In the genomic region with DNA sequence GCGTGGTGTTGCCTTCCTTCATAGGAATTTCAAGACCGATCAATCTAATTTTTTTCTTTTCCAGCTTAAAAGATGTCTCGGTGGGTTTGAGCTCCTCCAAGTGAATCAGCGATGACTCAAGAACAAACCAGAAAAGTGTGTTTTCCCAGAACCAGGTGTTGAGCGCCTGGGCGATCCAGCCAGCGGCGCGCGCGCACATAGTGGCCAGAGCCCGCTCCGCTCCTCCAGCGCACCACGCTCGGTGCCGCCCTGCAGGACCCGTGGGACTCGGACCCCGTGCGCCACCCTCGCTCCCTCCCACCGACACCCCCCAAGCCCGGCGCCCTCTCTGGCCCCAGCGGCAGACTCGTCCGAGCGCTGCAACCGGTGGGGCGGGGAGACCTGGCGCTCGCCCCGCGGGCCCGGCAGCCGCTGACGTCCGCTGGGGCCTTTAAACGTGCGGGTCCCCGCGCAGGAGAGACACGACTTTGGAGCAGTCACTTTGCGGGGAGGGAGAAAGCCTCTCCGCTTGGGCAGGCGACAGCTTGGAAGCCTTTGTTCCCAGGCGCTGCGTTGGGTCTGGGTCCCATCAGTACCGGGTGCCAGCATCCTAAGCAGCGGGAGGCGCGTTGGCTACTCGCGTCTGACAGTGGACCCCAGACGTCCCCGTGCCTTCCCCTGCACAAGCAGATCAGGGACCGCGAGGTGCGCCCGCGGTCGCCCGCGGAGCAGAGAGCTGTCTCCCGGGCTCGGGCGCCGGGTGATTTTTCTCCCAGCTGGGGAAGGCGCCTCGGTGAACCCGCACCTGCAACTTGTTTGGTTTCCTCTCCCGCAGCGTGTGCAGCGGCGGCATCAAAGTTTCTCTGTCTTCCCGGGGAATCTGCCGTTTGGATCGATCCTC, we compare ENCODE assay signal across 8 mouse cellular contexts. TPM values are rescaled to one million over a fixed set of nuclear protein-coding genes. Genes with fewer than 3 reads are reported as not detected.
DNase-seq lines count a peak whose midpoint lies in the region; ATAC-seq and TF ChIP-seq lines count a peak whose summit lies in the region.

A gene (plus strand): TSS at position 377 of the 880 bp plus-strand sequence.

- peak within 1 kb of the TSS; percentile 20; the same call in 1 of the 2 replicates for H3K4me3 ChIP-seq in G1E (ENCODE audit: low read depth, low read length)
- H3K4me3 ChIP-seq in forebrain, embryonic 12.5 days (replicated peaks): peak within 1 kb of the TSS; percentile 65
- H3K4me3 ChIP-seq in midbrain, embryonic 14.5 days (replicated peaks; ENCODE audit: low read depth, low read length): peak within 1 kb of the TSS; percentile 67

- peak; percentile 81 for DNase-seq in heart, adult 11 months
- no peak for DNase-seq in heart, postnatal 25 days (ENCODE audit: low spot score)
- DNase-seq in G1E (ENCODE audit: low spot score): no peak
- DNase-seq in layer of hippocampus, postnatal 10 days (ENCODE audit: low spot score in 2 of 2): peak; percentile 48 to 64
- DNase-seq in midbrain, embryonic 14.5 days: peak; percentile 72
- no peak for DNase-seq in yolk sac, embryonic 10.5 days (ENCODE audit: low spot score)
- no peak for DNase-seq in urinary bladder, postnatal 10 days (ENCODE audit: low spot score)

- ATAC-seq in G1E (ENCODE audit: extremely low read depth, insufficient number of reproducible peaks, low FRiP score, poor library complexity, severe bottlenecking): no peak
- ATAC-seq in forebrain, embryonic 12.5 days (ENCODE audit: low FRiP score): peak; percentile 24; the same call in 1 of the 2 replicates
- ATAC-seq in midbrain, embryonic 14.5 days (ENCODE audit: low FRiP score, low TSS enrichment): peak; percentile 28; the same call in 1 of the 2 replicates

- H3K4me1 ChIP-seq in G1E (ENCODE audit: insufficient read depth, low read depth, low read length): no peaks in the 10 kb centered on the region
- peaks cover 5% of the 10 kb centered on the region for H3K4me1 ChIP-seq in forebrain, embryonic 12.5 days
- peaks cover 9% of the 10 kb centered on the region; the same call in 1 of the 2 replicates for H3K4me1 ChIP-seq in midbrain, embryonic 14.5 days (ENCODE audit: control insufficient read depth, insufficient read depth, low read length)

- WGBS in forebrain, embryonic 12.5 days: under 1% methylated on average over 79 of the region's 79 CpGs
- 1% methylated on average over 78 of the region's 79 CpGs for WGBS in midbrain, embryonic 14.5 days

- peak within 1 kb of the TSS; percentile 98 for H3K4me2 ChIP-seq in forebrain, embryonic 12.5 days
- H3K4me2 ChIP-seq in midbrain, embryonic 14.5 days (ENCODE audit: low read length): peak within 1 kb of the TSS; percentile 86

- intact Hi-C loops in heart, postnatal 25 days (cut with DNase I): no loop called here

- H3K9ac ChIP-seq in forebrain, embryonic 12.5 days: peak within 1 kb of the TSS; percentile 59
- peak within 1 kb of the TSS; percentile 72 for H3K9ac ChIP-seq in midbrain, embryonic 14.5 days (replicated peaks; ENCODE audit: low read length)

- no peaks in the 10 kb centered on the region for H3K27me3 ChIP-seq in G1E (ENCODE audit: insufficient read depth, low read length)
- peaks cover 67% of the 10 kb centered on the region for H3K27me3 ChIP-seq in forebrain, embryonic 12.5 days
- H3K27me3 ChIP-seq in midbrain, embryonic 14.5 days (ENCODE audit: control insufficient read depth, insufficient read depth, low read length): peaks cover 7% of the 10 kb centered on the region; the same call in 1 of the 2 replicates

- H3K9me3 ChIP-seq in G1E (replicated peaks): peaks cover 55% of the 10 kb centered on the region
- H3K9me3 ChIP-seq in forebrain, embryonic 12.5 days: no peaks in the 10 kb centered on the region
- no peaks in the 10 kb centered on the region for H3K9me3 ChIP-seq in midbrain, embryonic 14.5 days (ENCODE audit: control insufficient read depth, low read length)

- H3K36me3 ChIP-seq in G1E (replicated peaks): no peaks in the 10 kb centered on the region
- no peaks in the 10 kb centered on the region for H3K36me3 ChIP-seq in forebrain, embryonic 12.5 days (replicated peaks)
- no peaks in the 10 kb centered on the region for H3K36me3 ChIP-seq in midbrain, embryonic 14.5 days (ENCODE audit: control insufficient read depth, insufficient read depth, low read length)

- H3K27ac ChIP-seq in forebrain, embryonic 12.5 days: no peak within 1 kb of the TSS
- H3K27ac ChIP-seq in midbrain, embryonic 14.5 days (replicated peaks; ENCODE audit: low read depth, low read length): peak within 1 kb of the TSS; percentile 72

- TF ChIP-seq CTCF in G1E (IDR thresholded peaks at IDR 0.05; ENCODE audit: low read depth, low read length): no peak

RNA-seq across cellular contexts. Expression of the gene that starts here (rescaled TPM):
- total RNA-seq in heart, postnatal 25 days (2021): under 1 TPM; 0.34 to 0.59 TPM
- total RNA-seq in G1E (2014; fragmentation: Nextera tagmentation) (not detected in 2 replicates), G1E (2017) (0.38 and 0.93 TPM in 2 replicates)
- polyA plus RNA-seq in G1E (2012): not detected in 2 replicates
- 2.2 and 3.2 TPM in 2 replicates for polyA plus RNA-seq in forebrain, embryonic 12.5 days (2016; fragmentation: Nextera tagmentation; extraction: Ambion mirVana)
- total RNA-seq in layer of hippocampus, postnatal 10 days (2021): 10 to 100 TPM; 31.8 to 40.8 TPM
- polyA plus RNA-seq in midbrain, embryonic 14.5 days (2014; fragmentation: Nextera tagmentation; extraction: Ambion mirVana): 10.4 and 11.2 TPM in 2 replicates

Comparison
In these comparisons a context has a peak if more than half of its experiments do, and no peak if none do; other contexts are left out.
1. RNA of the gene that starts here (total RNA-seq): 31.8 to 40.8 TPM in layer of hippocampus, postnatal 10 days; 0.34 to 0.59 TPM in heart, postnatal 25 days and 0.38 to 0.93 TPM in G1E; every median in the first group is over 10 times any median in the second.
2. DNase-seq: peak in heart, adult 11 months (single experiment), layer of hippocampus, postnatal 10 days (2 of 2) and midbrain, embryonic 14.5 days (single experiment); none in heart, postnatal 25 days (single experiment), G1E (single experiment), yolk sac, embryonic 10.5 days (single experiment) and urinary bladder, postnatal 10 days (single experiment).
3. Peak in every context shown above with its lines, with median percentiles within 50 percentile points of each other: H3K4me3 ChIP-seq.